Comparison of ENCODE assay signal across 8 mouse cellular contexts in genomic region chr3:87618240-87618639, GRCm38 (mm10). TPM values are rescaled to one million over a fixed set of nuclear protein-coding genes. Genes with fewer than 3 reads are reported as not detected.
DNase-seq lines count a peak whose midpoint lies in the region; ATAC-seq lines count a peak whose summit lies in the region.

No protein-coding gene starts in this region.

- 0% methylated on average over 3 of the region's 3 CpGs for WGBS in lung, embryonic 15.5 days
- WGBS in embryonic facial prominence, embryonic 13.5 days: 2% methylated on average over 3 of the region's 3 CpGs
- 0% methylated on average over 3 of the region's 3 CpGs for WGBS in large intestine, adult 2 months
- WGBS in neural tube, embryonic 15.5 days: 6% methylated on average over 3 of the region's 3 CpGs

- H3K4me2 ChIP-seq in lung, embryonic 15.5 days: peak overlapping the region; percentile 80
- H3K4me2 ChIP-seq in embryonic facial prominence, embryonic 13.5 days: peak overlapping the region; percentile 84
- peak overlapping the region; percentile 96 for H3K4me2 ChIP-seq in neural tube, embryonic 15.5 days

- no peak for ATAC-seq in lung, embryonic 15.5 days (ENCODE audit: borderline replicate concordance, extremely low read depth, low FRiP score, low TSS enrichment)
- no peak for ATAC-seq in embryonic facial prominence, embryonic 13.5 days (ENCODE audit: insufficient number of reproducible peaks, insufficient read depth, low FRiP score, low TSS enrichment, low read depth)
- no peak for ATAC-seq in neural tube, embryonic 15.5 days (ENCODE audit: low FRiP score)

- no peaks in the 10 kb centered on the region for H3K27me3 ChIP-seq in lung, embryonic 15.5 days
- H3K27me3 ChIP-seq in embryonic facial prominence, embryonic 13.5 days: no peaks in the 10 kb centered on the region
- no peaks in the 10 kb centered on the region for H3K27me3 ChIP-seq in neural tube, embryonic 15.5 days (replicated peaks)

- peak overlapping the region; percentile 81 for H3K4me3 ChIP-seq in lung, embryonic 15.5 days
- H3K4me3 ChIP-seq in embryonic facial prominence, embryonic 13.5 days: peak overlapping the region; percentile 83
- peak overlapping the region; percentile 85 for H3K4me3 ChIP-seq in neural tube, embryonic 15.5 days (replicated peaks)

- no peak for DNase-seq in lung, adult 18-20 months
- DNase-seq in large intestine, adult 2 months (ENCODE audit: low read depth, low spot score): peak; percentile 18
- no peak for DNase-seq in layer of hippocampus, adult 9-11 months
- no peak for DNase-seq in urinary bladder, postnatal 14 days (ENCODE audit: low spot score)
- DNase-seq in cerebellum, adult 9-11 months: no peak

- H3K27ac ChIP-seq in lung, embryonic 15.5 days: peak overlapping the region; percentile 91; the same call in 1 of the 2 replicates
- peak overlapping the region; percentile 96 for H3K27ac ChIP-seq in embryonic facial prominence, embryonic 13.5 days
- peak overlapping the region; percentile 93 for H3K27ac ChIP-seq in neural tube, embryonic 15.5 days (replicated peaks)

- H3K9me3 ChIP-seq in lung, embryonic 15.5 days: no peaks in the 10 kb centered on the region
- no peaks in the 10 kb centered on the region for H3K9me3 ChIP-seq in embryonic facial prominence, embryonic 13.5 days
- H3K9me3 ChIP-seq in neural tube, embryonic 15.5 days (replicated peaks): no peaks in the 10 kb centered on the region

- H3K9ac ChIP-seq in lung, embryonic 15.5 days: peak overlapping the region; percentile 84
- H3K9ac ChIP-seq in embryonic facial prominence, embryonic 13.5 days: peak overlapping the region; percentile 91
- peak overlapping the region; percentile 80 for H3K9ac ChIP-seq in neural tube, embryonic 15.5 days (replicated peaks)

- H3K4me1 ChIP-seq in lung, embryonic 15.5 days: peaks cover 41% of the 10 kb centered on the region
- H3K4me1 ChIP-seq in embryonic facial prominence, embryonic 13.5 days: peaks cover 43% of the 10 kb centered on the region
- H3K4me1 ChIP-seq in neural tube, embryonic 15.5 days: peaks cover 51% of the 10 kb centered on the region

- H3K36me3 ChIP-seq in lung, embryonic 15.5 days: no peaks in the 10 kb centered on the region
- H3K36me3 ChIP-seq in embryonic facial prominence, embryonic 13.5 days: no peaks in the 10 kb centered on the region
- no peaks in the 10 kb centered on the region for H3K36me3 ChIP-seq in neural tube, embryonic 15.5 days

RNA-seq across cellular contexts. Expression of gene Arhgef11, which starts 0.9 kb away (rescaled TPM):
- polyA plus RNA-seq in lung, embryonic 15.5 days (2015; fragmentation: Nextera tagmentation; extraction: Ambion mirVana): 18.0 TPM in 2 replicates
- 17.5 and 18.3 TPM in 2 replicates for polyA plus RNA-seq in embryonic facial prominence, embryonic 13.5 days (2015; fragmentation: Nextera tagmentation; extraction: Ambion mirVana)
- 23.9 and 34.2 TPM in 2 replicates for polyA plus RNA-seq in large intestine, adult 2 months (2012; rRNA removed)
- 19.5 and 19.6 TPM in 2 replicates for polyA plus RNA-seq in neural tube, embryonic 15.5 days (2015; fragmentation: Nextera tagmentation; extraction: Ambion mirVana)
